Mouse (Mus musculus): ENCODE measurements around the gene Atp2b1.

Atp2b1 gene

DNA sequence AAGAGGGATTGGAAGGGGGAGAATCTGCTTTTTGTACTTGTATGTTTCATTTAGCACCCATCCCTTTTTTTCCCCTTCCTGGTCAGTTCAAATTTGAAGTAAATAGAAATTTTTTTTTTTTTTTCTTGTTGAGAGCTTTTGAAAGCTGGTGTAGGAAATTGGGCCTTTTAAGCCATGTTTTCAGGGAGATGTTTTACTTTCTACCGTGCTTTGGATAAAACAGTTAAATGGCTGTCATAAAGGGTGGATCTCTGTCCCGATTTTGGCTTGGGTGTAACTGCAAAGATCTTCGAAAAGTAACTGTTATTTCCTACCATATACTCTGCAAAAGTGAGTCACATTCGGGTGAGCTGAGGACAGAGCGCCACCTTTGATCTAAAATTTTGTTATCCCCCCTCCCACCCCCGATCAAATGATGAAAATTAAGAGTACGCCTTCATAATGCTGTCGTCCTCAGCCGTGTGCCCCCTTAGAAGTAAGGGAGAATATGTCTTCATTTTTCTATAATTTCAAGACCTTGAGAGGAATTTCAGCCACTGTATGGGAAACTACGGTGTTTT, 2.7 kb downstream of the Atp2b1 start:
- DNase-seq, result no peak

DNA sequence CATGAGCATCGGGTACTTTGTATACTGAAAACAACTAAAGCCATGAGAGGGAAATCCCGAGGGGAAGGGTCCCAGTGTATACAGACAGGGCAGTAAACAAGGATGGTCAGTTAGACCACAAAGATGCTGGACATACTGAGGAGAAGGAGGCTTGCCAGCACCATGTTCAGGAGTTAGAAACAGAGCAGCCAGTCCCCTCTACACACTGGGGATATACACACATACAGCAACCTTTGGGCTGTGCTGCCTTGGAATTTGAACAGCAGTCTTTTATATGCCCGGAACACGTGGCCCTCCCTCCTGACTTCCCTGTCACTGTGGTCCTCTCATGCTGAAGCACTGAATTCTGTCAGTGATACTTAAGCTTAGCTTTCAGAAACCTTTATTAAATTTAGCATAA, 10.9 kb downstream of the Atp2b1 start:
- no peak for DNase-seq

DNA sequence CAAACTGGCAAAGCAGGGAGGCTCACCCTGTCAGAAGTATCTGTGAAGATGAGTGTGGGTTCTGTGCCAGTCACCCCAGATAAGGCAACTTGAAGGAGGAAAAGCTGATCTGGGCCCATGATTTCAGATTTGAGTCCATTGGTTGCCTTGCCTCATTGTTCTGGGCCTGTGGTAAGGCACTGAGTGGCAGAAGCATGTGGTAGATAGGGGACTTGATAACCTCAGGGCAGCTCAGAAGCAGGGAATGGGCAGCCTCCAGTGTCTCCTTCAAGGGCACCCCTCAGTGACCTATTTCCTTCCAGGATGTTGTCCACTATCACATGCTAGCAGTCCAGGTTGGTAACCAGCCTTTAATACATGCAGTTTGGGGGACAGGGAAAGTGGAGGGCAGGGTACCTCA, 12.8 kb downstream of the Atp2b1 start:
- DNase-seq, result no peak

DNA sequence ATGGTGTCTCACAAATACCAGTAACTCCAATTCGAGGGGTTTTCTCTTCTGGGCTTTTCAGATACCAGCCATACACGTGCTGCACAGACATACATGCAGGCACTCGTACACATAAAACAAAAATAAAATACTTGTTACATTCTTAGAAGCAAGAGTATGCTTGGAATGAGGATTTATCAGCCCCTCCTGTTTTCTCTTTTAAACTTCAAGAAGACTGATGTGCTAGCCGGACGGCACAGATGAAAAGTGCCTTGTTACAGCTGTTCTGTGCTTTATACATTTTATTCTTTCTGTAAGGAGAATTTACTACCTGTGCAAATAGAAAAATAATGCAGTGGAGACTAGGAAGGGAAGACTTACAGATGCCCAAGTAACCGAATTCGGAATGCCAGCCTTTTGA, 15.2 kb downstream of the Atp2b1 start:
- DNase-seq, result no peak

DNA sequence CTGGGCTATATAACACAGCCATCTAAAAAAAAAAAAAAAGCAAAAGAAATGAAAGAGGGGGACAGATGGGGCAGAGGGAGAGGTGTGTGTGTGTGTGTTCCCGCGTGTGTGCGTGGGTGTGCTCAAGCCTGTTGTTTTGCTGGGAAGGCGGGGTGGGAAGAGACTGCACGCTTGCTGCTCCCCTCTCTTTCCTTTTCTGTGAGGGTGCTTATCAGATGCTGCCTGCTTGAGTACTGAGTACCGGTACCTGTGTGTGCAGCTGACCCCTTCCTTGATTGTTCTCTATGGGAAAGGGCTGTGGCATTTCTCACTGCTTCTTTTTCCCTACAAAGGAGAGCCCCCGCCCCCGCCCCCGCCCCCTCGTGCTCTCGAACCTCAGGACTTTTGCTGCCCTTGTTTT, 15.9 kb downstream of the Atp2b1 start:
- DNase-seq, result no peak

DNA sequence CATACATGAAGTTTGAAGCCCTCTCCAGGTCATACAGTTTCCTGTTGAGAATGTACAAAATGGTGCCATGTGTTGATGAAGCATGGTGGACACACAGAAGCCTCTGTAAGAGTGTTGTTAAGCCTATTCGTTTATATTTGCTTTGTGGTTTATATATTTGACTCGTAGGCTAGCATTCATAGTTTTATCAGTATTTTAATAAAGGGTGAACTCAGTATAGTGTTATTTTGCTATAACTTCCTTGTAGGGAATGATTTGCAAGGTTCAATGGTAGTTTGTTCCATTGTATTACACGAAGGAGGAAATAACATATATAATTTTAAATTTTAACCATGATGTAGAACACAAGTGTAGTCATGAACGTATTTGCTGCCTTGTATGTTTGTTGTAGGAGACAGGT, 25.9 kb downstream of the Atp2b1 start:
- no peak for DNase-seq

DNA sequence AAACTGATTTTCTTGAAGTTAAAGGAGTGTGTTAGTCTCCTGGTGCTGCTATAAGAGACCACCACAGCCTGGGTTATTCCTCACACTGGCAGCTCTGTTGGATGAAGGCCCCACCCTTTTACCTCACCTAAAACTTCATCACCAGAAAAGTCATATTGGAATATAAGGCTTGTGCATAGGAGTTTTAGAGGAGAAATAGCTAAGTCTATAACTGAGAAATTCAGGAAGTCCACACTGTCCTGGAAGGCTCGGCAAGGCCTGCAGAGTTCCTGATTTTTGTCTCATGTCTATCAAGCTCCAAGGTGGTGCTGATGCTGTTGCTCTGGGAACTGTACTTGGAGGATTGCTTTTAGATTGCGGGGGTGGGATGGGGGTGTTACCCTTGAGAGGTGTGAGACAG, 26.6 kb downstream of the Atp2b1 start:
- DNase-seq, result no peak

DNA sequence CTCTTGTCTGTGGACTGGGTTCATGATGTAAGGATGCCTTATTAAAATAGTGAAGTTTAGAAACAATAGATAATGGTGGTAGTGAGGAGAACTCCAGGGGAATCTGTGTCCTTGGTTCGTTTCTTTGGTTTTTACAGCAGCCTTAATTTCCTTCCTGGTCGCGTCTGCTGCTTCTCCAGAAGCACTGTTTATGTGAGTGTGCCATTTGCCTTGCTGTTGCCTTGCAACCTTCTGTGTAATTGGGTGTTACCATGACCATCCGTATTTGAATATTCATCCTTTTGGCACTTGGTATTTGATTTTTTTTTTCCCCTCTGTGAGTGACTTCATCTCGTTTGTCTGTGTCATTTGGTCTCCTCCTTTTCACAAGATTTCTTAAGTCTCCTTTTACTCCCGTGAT, 27.8 kb downstream of the Atp2b1 start:
- DNase-seq, result no peak

DNA sequence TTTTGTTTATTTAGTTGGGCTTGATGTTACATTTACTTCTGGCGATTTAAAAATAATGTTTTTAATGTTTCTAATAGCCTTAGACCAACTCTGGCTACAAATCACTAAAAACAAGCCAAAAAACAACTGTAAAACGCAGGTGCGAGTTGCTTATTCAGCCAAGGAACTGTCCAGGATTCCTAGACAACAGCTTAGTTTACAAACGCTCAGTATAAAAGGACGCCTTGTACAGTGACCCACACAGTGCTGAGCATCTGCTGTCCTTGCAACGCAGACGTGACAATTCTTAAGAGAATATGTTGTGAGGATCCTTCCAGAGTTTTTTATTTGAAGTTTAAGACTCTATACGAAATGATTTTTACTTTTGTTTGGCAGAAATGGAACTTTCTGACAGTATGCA, 28.8 kb downstream of the Atp2b1 start:
- DNase-seq, result no peak

DNA sequence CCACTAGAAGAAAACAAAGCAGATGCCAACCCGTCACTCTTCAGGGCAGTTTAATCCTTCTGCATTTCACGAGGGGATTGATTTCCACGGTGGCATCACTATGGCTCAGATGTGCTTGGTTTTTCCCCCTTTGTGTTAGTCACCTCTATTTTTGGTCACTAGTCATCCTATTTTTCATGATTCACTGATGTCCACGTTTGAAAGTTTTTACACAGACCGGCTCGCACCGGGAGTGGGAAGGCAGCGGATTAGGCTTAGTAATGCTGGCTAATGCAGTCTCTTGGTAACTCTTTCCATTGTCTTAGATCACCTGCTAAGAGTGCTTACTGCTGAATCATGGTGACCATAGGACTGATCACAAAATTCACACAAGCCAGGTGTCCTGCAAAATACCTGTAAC, 29.7 kb downstream of the Atp2b1 start:
- DNase-seq, result no peak

DNA sequence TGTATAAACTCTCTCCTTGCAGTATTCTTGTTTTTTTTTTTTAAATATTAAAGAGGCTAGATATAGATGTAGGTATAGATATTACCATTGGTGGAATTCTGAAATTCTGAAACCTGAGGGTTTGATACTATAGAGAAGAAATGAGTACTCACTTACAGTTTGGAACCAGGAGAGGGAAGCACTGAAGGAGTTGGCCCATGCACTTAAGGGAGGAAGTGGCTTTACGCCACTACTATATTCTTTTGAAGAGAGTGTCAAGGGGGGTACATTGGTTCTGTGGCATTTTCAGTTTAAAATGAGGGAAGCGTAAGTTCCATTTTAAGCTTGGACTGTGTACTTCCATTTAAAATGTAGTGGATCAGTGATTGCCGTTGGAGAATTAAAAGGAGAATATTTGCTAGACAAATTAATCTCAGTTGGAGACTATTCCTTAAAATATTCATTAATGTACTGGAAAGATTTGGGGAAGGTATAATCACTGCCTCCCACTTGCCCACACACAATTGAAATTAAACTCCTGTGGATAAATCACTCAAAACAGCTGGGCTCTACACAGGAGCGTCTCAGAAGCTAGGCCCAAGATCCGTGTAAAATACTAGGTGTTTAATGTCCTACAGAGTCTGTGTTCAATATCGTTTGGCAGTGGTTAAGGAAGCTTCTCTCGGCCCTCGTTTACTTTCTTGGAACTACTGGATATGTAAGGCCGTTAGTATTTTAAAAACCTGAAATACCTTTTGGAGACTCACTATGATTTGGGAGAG, 32.0 kb downstream of the Atp2b1 start:
- no peak for DNase-seq

DNA sequence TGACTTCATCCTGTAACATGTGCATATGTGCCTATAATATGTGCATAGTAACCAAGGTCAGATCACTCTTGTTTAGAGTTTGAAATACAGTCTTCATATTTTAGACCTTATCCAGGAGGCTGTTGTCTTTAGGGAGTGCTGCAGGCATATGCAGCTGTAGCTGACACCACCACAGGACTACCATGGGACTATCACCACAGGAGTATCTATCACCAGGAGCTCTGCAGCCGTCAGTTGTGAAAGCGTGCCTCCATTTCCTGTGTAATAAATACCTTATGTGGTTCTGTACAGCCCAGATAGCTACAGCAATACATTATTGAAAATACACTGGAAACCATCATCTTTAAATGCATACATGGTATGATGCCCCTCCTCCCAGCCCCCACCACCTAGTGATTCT, 33.0 kb downstream of the Atp2b1 start:
- DNase-seq, result no peak

DNA sequence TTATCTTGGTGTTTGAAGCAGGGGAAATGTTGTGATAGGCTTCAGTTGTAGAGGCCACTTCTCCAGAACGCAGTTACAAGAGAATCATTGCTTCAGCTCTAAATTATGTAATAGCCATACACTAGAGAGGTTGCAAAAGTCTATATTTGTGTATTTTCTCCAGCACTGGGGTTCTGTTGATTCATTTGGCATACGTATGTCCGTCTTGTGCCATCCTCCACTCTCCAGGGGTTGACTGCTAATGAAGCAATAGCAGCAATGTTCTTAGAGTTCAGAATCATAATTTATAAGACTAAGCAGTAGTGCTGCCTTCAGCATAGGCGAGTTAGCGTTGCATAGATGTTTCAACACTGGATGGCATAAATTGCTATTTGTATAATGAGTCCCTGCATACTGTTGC, 33.9 kb downstream of the Atp2b1 start:
- DNase-seq, result no peak

DNA sequence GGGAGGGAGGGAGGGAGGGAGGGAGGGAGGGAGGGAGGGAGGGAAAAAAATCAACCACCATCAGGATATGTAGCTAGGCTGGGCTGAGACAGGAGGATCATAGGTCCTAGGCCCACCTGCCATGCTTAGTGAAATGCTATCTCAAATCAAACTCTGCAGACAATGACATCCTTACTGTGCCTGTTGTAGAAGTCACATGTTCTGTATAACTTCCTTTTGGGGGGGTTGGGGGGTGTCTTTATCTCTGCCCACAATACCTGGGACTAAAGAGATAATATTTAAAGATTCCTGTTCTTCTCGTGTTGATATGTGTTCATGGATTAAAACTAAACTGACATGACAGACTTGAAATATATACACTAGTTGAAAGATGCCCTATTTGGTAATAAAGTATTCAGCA, 35.5 kb downstream of the Atp2b1 start:
- DNase-seq, result no peak

DNA sequence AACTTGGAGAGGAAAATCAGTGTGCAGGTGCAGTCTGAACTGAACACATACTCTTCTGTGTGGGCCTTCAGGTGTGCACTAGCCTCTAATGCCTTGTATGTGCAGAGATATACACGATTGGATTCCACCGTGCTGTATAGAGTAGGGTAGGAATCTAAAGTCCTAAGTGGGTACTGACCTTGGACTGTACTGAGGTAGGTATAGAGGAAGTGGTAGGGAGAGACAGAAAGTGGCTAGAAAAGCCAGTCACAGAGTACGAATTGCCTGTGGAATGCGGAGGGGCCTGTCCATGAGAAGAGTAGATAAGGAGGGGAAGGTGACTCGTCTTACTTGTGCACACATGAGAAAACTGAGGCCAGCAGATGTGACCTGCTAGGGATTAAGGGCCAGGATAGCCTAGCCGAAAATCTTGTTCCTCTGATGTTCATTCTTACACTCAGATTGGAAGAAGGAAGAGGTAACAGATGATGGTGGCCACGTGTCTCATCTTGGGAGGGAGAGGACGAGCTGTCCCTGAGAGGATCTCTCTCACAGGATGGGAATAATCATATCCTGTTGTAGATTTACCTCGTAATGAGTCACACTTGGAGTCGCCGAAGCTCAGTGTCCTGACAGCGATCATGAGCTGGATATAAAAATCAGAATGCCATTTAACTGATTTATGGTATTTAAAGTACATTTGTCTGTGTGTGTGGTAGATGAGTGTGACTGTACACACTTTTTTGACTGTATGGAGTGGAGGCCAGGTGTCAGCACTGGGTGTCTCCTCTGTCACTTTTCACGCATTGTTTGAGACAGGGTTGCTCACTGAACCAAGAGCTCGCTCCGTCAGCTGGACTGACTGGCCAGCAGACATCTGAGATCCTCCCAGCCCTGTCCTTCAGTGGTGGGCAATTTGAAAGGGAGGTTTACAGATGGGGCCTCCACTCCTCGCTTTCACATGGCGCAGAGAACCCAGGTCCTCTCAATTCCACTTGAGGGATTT, 37.4 kb downstream of the Atp2b1 start:
- DNase-seq, result no peak

DNA sequence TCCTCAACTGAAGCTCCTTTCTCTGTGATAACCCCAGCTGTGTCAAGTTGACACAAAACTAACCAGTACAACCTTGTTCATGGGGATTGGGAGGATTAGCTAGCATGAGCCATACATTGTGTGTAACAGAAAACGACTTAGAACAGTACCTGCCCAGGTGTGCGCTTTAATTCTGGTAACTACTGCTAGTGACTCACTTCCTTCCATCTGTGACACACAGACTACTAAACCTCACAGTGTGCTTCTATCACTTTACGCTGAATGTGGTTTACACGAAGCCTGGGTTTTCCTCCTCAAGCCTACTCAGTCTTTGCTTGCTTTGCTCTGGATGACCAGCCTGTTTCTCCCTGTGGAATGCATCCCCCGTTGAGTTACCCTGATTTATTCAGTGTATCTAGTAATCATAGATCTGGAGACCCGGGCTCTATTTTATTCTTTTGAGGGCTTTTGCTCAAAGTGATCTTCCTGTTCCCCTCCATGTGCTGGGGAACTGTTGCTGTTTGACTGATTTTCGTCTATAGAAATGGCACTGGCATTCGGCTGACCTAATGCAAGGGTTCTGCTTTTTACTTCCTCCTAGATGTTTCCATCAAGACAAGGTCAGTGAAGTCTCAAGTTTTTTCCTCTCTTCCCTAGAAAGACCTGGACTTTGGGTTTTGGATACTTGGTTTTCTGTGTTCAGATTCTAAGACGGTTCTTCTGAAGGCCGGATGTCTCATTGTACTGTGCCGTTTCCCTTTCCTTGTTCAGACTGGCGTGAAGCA, 40.2 kb downstream of the Atp2b1 start:
- no peak for DNase-seq

DNA sequence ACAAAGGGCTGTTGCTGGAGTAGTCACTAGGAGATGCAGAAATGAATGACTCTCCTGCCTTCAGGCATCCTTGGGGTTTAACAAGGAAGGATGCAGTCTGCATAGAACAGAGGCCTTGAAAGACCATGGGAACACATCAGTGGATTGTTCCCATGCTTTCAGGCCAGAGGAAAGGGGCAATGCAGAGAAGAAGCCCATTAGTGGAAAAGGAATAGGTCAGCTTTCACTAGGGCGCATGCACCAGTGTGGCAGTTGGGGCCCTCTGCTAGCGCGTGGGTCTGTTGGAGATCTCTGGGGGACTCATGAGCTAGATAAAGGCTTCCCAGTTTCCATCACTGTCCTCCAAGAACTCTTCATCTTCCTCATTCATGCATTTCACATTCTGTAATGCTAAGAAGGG, 41.9 kb downstream of the Atp2b1 start:
- no peak for DNase-seq

DNA sequence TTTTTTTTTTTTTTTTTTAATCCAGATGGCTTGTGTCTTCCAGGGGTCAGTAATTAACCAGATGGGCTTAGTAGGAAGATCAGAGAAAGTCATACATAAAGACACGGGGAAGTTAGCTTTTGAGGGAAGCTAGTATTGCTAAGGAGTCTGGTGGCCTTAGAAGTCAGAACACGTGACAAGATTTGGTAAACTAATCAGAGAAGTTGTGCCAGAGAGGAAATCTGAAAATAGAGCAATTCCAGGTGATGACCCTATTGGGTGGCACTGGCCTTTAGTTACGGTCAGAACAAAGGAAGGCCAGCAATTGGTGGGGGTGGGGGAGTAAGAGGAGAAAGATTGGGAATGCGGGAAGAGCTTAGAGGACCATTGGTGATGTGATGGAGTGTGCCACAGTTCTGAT, 44.5 kb downstream of the Atp2b1 start:
- no peak for DNase-seq

DNA sequence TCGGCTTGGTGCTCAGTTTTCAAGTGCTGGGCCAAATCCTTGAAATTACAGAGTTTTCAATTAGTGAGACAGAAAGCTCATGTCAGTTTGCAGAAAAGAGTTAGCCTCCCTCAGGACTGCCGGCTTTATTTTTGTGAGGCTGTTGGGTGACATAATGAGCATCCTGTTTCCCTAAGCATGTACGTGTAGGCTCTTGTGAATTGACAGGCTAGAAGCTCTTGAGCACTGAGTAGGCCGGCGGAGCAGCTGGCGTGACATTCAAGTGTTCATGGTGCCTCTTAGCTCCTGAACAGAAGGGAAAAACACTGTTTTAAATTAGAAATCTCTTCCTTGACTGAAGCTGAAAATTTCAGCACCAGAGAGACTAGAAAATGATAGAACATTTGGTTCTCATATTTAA, 45.2 kb downstream of the Atp2b1 start:
- DNase-seq, result no peak

DNA sequence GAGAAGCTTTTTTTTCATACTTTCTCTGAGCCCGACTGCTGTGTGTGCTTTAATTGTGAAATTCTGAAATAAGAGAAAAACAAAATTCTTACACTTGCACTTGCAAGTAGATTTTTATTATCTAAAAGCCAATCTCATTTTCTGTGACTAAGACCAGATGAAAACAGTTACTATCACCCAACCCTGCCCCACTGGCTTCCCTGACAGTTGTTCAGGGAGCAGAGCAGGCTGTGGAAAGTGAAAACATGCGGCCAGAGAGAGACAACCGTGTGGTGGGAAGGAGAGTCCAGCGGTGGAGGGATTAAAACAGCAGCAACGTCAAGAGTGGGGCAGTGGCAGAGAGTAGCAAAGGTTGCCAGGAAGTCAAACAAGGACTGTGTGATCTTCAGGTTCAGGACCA, 46.7 kb downstream of the Atp2b1 start:
- DNase-seq, result no peak

DNA sequence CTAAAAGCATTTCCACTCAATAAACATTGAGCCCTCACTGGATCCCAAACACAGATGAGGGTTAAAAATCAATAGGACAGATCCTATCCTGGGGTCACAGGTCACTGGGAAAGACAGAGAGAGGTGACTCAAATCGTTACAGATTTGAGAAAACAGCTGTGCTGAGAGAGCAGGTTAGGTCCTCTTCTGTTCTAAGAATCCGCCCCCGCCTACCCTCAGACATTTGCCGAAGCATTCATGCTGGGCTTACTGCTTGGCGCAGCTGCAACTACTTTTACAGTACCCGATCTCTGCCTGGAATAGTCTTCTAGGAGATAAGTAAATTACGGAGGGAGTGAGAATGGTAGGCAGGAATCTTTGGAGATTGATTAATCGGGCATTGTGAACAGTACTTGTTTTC, 47.9 kb downstream of the Atp2b1 start:
- DNase-seq, result no peak

DNA sequence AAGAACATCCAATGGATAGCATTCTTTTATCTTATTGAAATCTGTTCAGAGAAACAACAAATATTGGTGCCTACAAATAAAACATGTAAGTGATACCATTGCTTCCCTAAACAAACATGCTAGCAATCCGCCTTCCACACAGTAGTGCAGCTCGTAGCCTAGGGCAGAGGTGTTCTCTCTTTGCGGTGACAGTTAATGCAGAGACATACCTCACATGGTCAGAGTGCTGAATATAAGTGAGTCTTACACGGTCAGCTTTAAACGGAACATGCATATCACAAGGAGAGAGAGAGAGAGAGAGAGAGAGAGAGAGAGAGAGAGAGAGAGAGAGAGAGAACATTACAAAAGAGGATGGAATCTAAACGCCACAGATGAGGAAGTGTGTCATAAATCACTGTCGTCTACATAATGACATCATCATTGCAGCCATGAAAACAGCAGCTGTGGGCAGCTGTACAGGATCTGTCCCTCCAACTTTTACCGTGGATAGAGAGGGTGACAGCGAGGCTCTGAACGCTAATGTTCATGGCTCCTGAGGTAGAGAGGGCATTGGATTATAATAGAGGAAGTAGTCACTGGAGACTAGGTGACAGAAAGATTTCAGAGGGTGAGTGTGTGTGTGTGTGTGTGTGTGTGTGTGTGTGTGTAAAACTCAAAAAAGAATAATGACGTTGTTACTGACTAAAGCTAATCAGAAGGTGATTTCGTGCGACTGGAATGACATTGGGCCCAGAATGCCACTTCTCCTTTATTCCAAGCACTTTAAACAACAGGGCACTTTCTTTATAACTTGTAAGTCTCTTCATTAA, 52.4 kb downstream of the Atp2b1 start:
- no peak for DNase-seq
